Mouse (Mus musculus) heart, embryonic 11.5 days (tissue): ENCODE measurements at regions not wholly inside any gene's neighbourhood (a gene's known extent, or its start where the extent isn't known, plus 50 kb on each side); places are given as distances from the start of the nearest gene placed in this dataset.

ENCODE experiments used
- ATAC-seq: fragments of 200-750 bp; cut with Nextera tagmentation; replicated peaks from 2 replicates; pipeline ENCODE4 v1.8.0; 2017; ENCODE audit warnings: moderate library complexity; ENCODE audit not compliant: insufficient number of reproducible peaks, low FRiP score, low TSS enrichment
- H3K27ac ChIP-seq: fragments of 300-500 bp; sonication (generic); 2 replicates; pipeline ENCODE4 v1.5.1; 2014; ENCODE audit warnings: mild to moderate bottlenecking, low read depth, low read length
- H3K27me3 ChIP-seq: fragments of 300-500 bp; sonication (generic); 2 replicates; pipeline ENCODE4 v1.6.1; 2014; ENCODE audit warnings: mild to moderate bottlenecking, low read length, mixed read lengths; ENCODE audit not compliant: control insufficient read depth, insufficient read depth
- H3K36me3 ChIP-seq: fragments of 300-500 bp; sonication (generic); 2 replicates; pipeline ENCODE4 v1.6.1; 2014; ENCODE audit warnings: mild to moderate bottlenecking, low read length, moderate library complexity, mixed read lengths; ENCODE audit not compliant: control insufficient read depth, insufficient read depth
- H3K4me1 ChIP-seq: fragments of 300-500 bp; sonication (generic); 2 replicates; pipeline ENCODE4 v1.6.1; 2014; ENCODE audit warnings: low read length; ENCODE audit not compliant: control insufficient read depth, insufficient read depth
- H3K4me2 ChIP-seq: fragments of 300-500 bp; sonication (generic); 2 replicates; pipeline ENCODE4 v1.6.1; 2014; ENCODE audit warnings: mild to moderate bottlenecking, moderate library complexity
- H3K4me3 ChIP-seq: fragments of 300-500 bp; sonication (generic); 2 replicates; pipeline ENCODE4 v1.5.1; 2014; ENCODE audit warnings: low read depth, low read length
- H3K9ac ChIP-seq: fragments of 300-500 bp; sonication (generic); 2 replicates; pipeline ENCODE4 v1.6.1; 2014; ENCODE audit warnings: mild to moderate bottlenecking, low read depth, low read length, moderate library complexity
- H3K9me3 ChIP-seq: fragments of 300-500 bp; sonication (generic); replicated peaks from 2 replicates; pipeline ENCODE4 v1.6.1; 2016; ENCODE audit warnings: low read length; ENCODE audit not compliant: control insufficient read depth
- WGBS: fragments of 180-500 bp; shearing (Covaris S2); extraction: QIAGEN DNeasy Blood & Tissue Kit; methylation state at CpG from one replicate; pipeline ENCODE4 v1.1.7; 2014; ENCODE audit not compliant: insufficient replicate concordance; 5-methylcytosine and 5-hydroxymethylcytosine counted together

- WGBS: 80% methylated on average over 6 of the region's 6 CpGs
- H3K9me3 ChIP-seq: no peaks in the 10 kb centered on the region
- no peaks in the 10 kb centered on the region for H3K4me1 ChIP-seq
- H3K27me3 ChIP-seq: no peaks in the 10 kb centered on the region
- H3K36me3 ChIP-seq: no peaks in the 10 kb centered on the region
- no peak overlapping the region for H3K4me3 ChIP-seq
- H3K9ac ChIP-seq: no peak overlapping the region
- no peak for ATAC-seq
- H3K27ac ChIP-seq: no peak overlapping the region
- no peak overlapping the region for H3K4me2 ChIP-seq
These were observed 292.2 kb downstream of the Spry2 start for GRCm38 (mm10) chr14:105604451-105604850.

DNA sequence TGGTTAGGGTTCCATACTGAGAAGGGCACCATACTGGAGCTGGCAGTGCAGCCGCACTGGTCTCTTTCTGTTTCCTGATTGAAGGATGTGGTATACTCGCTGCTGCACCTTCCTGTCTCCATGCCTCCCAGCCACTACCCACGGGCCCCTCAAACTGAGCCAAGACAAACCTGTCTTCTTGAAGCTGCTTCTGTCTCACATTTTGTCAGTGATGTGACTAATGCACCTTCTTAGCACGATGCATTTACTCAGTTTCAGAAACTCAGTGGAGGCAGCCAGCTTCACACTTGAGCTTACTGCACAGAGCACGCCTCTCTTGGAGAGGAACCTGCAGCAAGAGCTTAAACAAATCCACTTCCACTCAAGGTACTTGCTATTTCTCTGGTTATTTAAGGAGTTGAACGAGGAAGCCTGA is 293.6 kb downstream of the Spry2 start:
- Histone ChIP-seq H3K4me2 (no peak overlapping the region), H3K4me3 (no peak overlapping the region), H3K9ac (no peak overlapping the region), H3K4me1 (no peaks in the 10 kb centered on the region), H3K27ac (no peak overlapping the region), H3K9me3 (no peaks in the 10 kb centered on the region), H3K27me3 (no peaks in the 10 kb centered on the region), H3K36me3 (no peaks in the 10 kb centered on the region)
- 74% methylated on average over 6 of the region's 6 CpGs for WGBS
- ATAC-seq: no peak

GRCm38 (mm10) chr14:105599550-105600453 is 296.8 kb downstream of the Spry2 start:
- H3K27me3 ChIP-seq: no peaks in the 10 kb centered on the region
- no peak overlapping the region for H3K4me3 ChIP-seq
- H3K4me1 ChIP-seq: no peaks in the 10 kb centered on the region
- 92% methylated on average over 24 of the region's 24 CpGs for WGBS
- no peaks in the 10 kb centered on the region for H3K36me3 ChIP-seq
- ATAC-seq: no peak
- no peak overlapping the region for H3K27ac ChIP-seq
- no peaks in the 10 kb centered on the region for H3K9me3 ChIP-seq
- H3K9ac ChIP-seq: no peak overlapping the region
- H3K4me2 ChIP-seq: no peak overlapping the region

DNA sequence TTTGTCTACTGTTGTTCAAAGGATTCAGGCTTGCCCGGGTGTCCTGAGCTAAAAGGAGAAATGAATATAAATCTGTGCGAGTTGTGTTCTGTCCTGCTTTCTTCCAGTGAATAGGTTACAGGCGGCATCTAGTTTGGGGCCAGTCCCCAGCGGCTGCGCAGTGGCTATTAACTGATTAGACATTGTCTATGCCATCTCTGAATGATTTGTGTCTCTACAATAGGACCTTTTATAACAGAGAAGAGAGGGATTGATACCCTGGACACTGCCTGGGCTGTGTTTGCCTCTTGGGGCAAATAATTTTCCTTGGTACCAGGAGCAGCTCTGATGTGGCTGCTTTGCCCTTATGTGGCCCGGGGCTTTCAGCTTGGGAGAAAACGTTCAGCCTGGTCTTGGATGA is 306.9 kb downstream of the Spry2 start:
- WGBS: 76% methylated on average over 7 of the region's 7 CpGs
- ATAC-seq: no peak
- H3K9ac ChIP-seq: peak overlapping the region; percentile 49; the same call in 1 of the 2 replicates
- H3K27me3 ChIP-seq: no peaks in the 10 kb centered on the region
- H3K9me3 ChIP-seq: no peaks in the 10 kb centered on the region
- peak overlapping the region; percentile 22 for H3K4me3 ChIP-seq
- H3K27ac ChIP-seq: peak overlapping the region; percentile 46; the same call in 1 of the 2 replicates
- peak overlapping the region; percentile 58 for H3K4me2 ChIP-seq
- H3K4me1 ChIP-seq: peaks cover 10% of the 10 kb centered on the region
- H3K36me3 ChIP-seq: no peaks in the 10 kb centered on the region

DNA sequence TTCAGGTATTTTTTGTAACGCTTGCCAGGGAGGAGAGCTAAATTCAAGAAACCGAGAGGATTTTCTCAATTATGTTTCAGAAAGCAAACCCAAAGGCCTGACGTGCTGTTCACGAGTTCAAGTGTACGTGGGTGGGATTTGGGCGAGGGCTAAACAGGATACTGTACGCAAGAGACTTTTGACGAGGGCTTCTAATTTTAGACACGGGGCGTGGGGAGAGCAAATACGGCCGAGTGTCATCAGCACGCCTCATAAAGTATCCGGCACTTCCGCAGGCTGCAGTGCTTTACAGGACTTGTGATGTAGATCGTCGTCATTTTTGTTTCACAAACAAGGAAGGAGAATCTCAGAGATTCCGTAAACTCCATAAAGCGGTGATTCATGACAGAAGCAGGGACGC is 307.4 kb downstream of the Spry2 start:
- ATAC-seq: no peak
- no peaks in the 10 kb centered on the region for H3K9me3 ChIP-seq
- 59% methylated on average over 20 of the region's 20 CpGs for WGBS
- no peaks in the 10 kb centered on the region for H3K36me3 ChIP-seq
- H3K4me1 ChIP-seq: peaks cover 10% of the 10 kb centered on the region
- peak overlapping the region; percentile 22 for H3K4me3 ChIP-seq
- H3K27ac ChIP-seq: peak overlapping the region; percentile 46
- peak overlapping the region; percentile 58 for H3K4me2 ChIP-seq
- no peaks in the 10 kb centered on the region for H3K27me3 ChIP-seq
- H3K9ac ChIP-seq: peak overlapping the region; percentile 49; the same call in 1 of the 2 replicates

GRCm38 (mm10) chr14:105588391-105589163 is 308.0 kb downstream of the Spry2 start:
- Histone ChIP-seq H3K4me1 (peaks cover 10% of the 10 kb centered on the region), H3K27me3 (no peaks in the 10 kb centered on the region), H3K4me3 (no peak overlapping the region), H3K36me3 (no peaks in the 10 kb centered on the region), H3K27ac (peak overlapping the region; percentile 35), H3K9me3 (no peaks in the 10 kb centered on the region), H3K9ac (no peak overlapping the region), H3K4me2 (no peak overlapping the region)
- WGBS: 78% methylated on average over 15 of the region's 15 CpGs
- no peak for ATAC-seq

DNA sequence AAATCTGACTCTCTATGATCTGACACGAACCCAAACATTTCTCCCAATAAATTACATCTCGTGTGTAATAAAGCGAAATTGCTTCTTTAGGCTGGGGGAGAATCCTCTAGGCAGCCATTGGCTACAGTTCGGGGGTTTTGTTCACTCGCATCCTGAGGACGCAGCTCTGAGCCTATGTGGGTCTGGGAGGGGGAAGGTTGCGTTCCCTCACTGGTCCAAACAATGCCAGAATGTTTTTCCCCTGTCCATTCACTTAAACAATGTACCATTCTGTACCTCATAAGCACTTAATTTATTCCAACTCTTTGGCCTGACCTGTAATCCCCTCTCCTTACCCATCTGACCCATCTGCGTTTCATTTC is 308.6 kb downstream of the Spry2 start:
- Histone ChIP-seq H3K4me1 (peaks cover 10% of the 10 kb centered on the region), H3K4me2 (no peak overlapping the region), H3K27me3 (no peaks in the 10 kb centered on the region), H3K9me3 (no peaks in the 10 kb centered on the region), H3K9ac (no peak overlapping the region), H3K36me3 (no peaks in the 10 kb centered on the region), H3K4me3 (no peak overlapping the region), H3K27ac (no peak overlapping the region)
- ATAC-seq: no peak
- WGBS: 89% methylated on average over 8 of the region's 8 CpGs

GRCm38 (mm10) chr14:105584632-105585031 is 312.0 kb downstream of the Spry2 start:
- no peak for ATAC-seq
- H3K36me3 ChIP-seq: no peaks in the 10 kb centered on the region
- H3K4me3 ChIP-seq: no peak overlapping the region
- H3K27ac ChIP-seq: no peak overlapping the region
- H3K27me3 ChIP-seq: no peaks in the 10 kb centered on the region
- 60% methylated on average over 3 of the region's 3 CpGs for WGBS
- peaks cover under 1% of the 10 kb centered on the region for H3K4me1 ChIP-seq
- H3K9ac ChIP-seq: no peak overlapping the region
- no peaks in the 10 kb centered on the region for H3K9me3 ChIP-seq
- H3K4me2 ChIP-seq: no peak overlapping the region
